Comparison of ENCODE assay signal across 9 mouse cellular contexts in the genomic region with DNA sequence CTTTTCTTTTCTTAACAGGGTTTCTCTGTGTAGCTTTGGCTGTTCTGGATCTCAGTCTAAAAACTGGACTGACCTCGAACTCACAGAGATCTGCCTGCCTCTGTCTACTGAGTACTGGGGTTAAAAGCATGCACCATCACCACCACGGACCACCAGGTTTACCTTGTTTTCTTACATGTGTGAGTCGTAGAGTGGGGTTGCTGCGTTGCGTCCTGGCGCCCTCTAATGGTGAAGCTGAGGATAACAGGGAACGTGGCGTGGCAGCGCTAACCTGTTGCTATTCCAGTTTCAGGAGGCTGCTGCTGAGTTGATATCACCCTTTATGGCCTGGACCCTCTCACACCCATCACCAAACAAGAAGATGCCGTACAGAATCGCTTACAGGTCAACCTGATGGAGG. TPM values are rescaled to one million over a fixed set of nuclear protein-coding genes. Genes with fewer than 3 reads are reported as not detected.
DNase-seq lines count a peak whose midpoint lies in the region; ATAC-seq and TF ChIP-seq lines count a peak whose summit lies in the region.
"Had no signal": no experiment of that assay in that cellular context is flagged by ENCODE, and none has a peak within 500 bp of the region (broad histone marks: within the 10 kb centered on the region; RNA-seq: fewer than 3 reads in every experiment).

No protein-coding gene starts in this region.

- peak overlapping the region; percentile 88 for H3K4me3 ChIP-seq in gastrocnemius, adult 2 months
- H3K4me3 ChIP-seq in kidney, postnatal 0 days (replicated peaks; ENCODE audit: low read depth, low read length) = no peak overlapping the region
- H3K4me3 ChIP-seq in liver, embryonic 12.5 days = no peak overlapping the region

- peak overlapping the region; percentile 93 for H3K27ac ChIP-seq in gastrocnemius, adult 2 months
- no peak overlapping the region for H3K27ac ChIP-seq in kidney, postnatal 0 days
- H3K27ac ChIP-seq in liver, embryonic 12.5 days = peak overlapping the region; percentile 89; the same call in 1 of the 2 replicates

- H3K4me1 ChIP-seq in kidney, postnatal 0 days (replicated peaks; ENCODE audit: insufficient read depth, low read length) = peaks cover 5% of the 10 kb centered on the region
- peaks cover 48% of the 10 kb centered on the region for H3K4me1 ChIP-seq in liver, embryonic 12.5 days

- peak; percentile 98 for TF ChIP-seq CTCF in gastrocnemius, adult 2 months (IDR thresholded peaks at IDR 0.05)
- TF ChIP-seq CTCF in kidney, postnatal 0 days (IDR thresholded peaks at IDR 0.05; ENCODE audit: low read depth) = peak; percentile 96

- intact Hi-C loops in gastrocnemius, adult 2 months (cut with DNase I) = loop anchor here (1.0 to 10.0 kb wide), 4 partner anchors 19 to 213 kb away; partner anchors contain the start of gene Rac1

- DNase-seq in urinary bladder, adult 18-20 months (ENCODE audit: low spot score in 2 of 2) = peak; percentile 52 to 62
- DNase-seq in urinary bladder, postnatal 10 days (ENCODE audit: low spot score) = no peak
- peak; percentile 86 for DNase-seq in c-Kit-positive CD71-positive TER-119-positive erythroid progenitor cells, embryonic 14.5 days (ENCODE audit: low spot score)
- DNase-seq in gastrocnemius, adult 2 months = peak; percentile 84
- peak; percentile 71 for DNase-seq in kidney, postnatal 0 days (ENCODE audit: low spot score)
- DNase-seq in ovary, postnatal 14 days (ENCODE audit: low spot score) = peak; percentile 72
- peak; percentile 86 for DNase-seq in thymus, postnatal 4 days

- no peaks in the 10 kb centered on the region for H3K27me3 ChIP-seq in kidney, postnatal 0 days (ENCODE audit: insufficient read depth, low read length)
- H3K27me3 ChIP-seq in liver, embryonic 12.5 days (replicated peaks) = peaks cover 23% of the 10 kb centered on the region
- H3K27me3 ChIP-seq: limb, embryonic 13.5 days had no signal

- H3K4me2 ChIP-seq in kidney, postnatal 0 days (ENCODE audit: low read length) = no peak overlapping the region
- H3K4me2 ChIP-seq in liver, embryonic 12.5 days = peak overlapping the region; percentile 95

- no peak overlapping the region for H3K9ac ChIP-seq in kidney, postnatal 0 days (ENCODE audit: low read depth, low read length)
- no peak overlapping the region for H3K9ac ChIP-seq in liver, embryonic 12.5 days
- H3K9ac ChIP-seq: limb, embryonic 13.5 days had no signal

- H3K9me3 ChIP-seq in kidney, postnatal 0 days (replicated peaks; ENCODE audit: low read length) = no peaks in the 10 kb centered on the region
- no peaks in the 10 kb centered on the region for H3K9me3 ChIP-seq in liver, embryonic 12.5 days (replicated peaks)
- H3K9me3 ChIP-seq: limb, embryonic 13.5 days had no signal

- 7% methylated on average over 11 of the region's 11 CpGs for WGBS in kidney, postnatal 0 days
- WGBS in liver, embryonic 12.5 days (ENCODE audit: insufficient replicate concordance) = 3% methylated on average over 11 of the region's 11 CpGs

- 0 out of 2 replicates have a peak, but pooled peaks have one; percentile 5 for ATAC-seq in kidney, postnatal 0 days (replicated peaks; ENCODE audit: low FRiP score, low read depth)
- ATAC-seq in liver, embryonic 12.5 days = peak; percentile 4; the same call in 1 of the 2 replicates

- no peaks in the 10 kb centered on the region for H3K36me3 ChIP-seq in kidney, postnatal 0 days (ENCODE audit: insufficient read depth, low read length)
- H3K36me3 ChIP-seq in liver, embryonic 12.5 days = peaks cover 11% of the 10 kb centered on the region

RNA-seq across cellular contexts. Expression of gene Rac1, which starts 19.5 kb away (rescaled TPM):
- 100 to 1,000 TPM; 211 to 236 TPM for total RNA-seq in gastrocnemius, adult 2 months (2021)
- 453 and 458 TPM in 2 replicates for polyA plus RNA-seq in kidney, postnatal 0 days (2015; fragmentation: Nextera tagmentation; extraction: Ambion mirVana)
- polyA plus RNA-seq in liver, embryonic 12.5 days (2016; fragmentation: Nextera tagmentation; extraction: Ambion mirVana) = 254 and 256 TPM in 2 replicates
